11 mouse cellular contexts compared by ENCODE assay signal in the genomic region with DNA sequence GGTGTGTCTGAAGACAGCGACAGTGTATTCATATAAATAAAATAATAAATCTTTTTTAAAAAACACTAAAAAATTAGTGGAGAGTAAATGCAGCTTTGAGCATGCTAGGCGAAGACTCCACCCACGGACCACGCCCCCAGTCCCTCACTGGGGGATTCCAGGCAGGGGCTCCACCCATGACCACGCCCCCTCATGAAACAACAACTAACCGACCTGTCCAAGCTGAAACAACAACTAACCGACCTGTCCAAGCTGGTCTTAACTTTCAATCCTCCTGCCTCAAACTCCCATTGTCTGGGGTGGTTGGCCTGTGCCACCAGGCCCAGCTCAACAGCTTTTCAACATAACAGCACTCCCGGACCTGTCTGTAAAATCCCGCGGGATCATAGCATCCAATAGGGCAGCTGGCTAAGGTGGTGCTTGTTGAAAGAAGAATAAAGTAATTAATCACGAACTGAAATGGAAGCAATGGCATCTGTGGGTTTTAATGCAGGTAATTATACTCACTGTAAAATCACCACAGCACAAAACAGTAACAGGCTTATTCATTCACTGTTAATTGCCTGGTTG. TPM values are rescaled to one million over a fixed set of nuclear protein-coding genes. Genes with fewer than 3 reads are reported as not detected.
DNase-seq lines count a peak whose midpoint lies in the region; ATAC-seq and TF ChIP-seq lines count a peak whose summit lies in the region.
"Had no signal": no experiment of that assay in that cellular context is flagged by ENCODE, and none has a peak within 500 bp of the region (broad histone marks: within the 10 kb centered on the region; RNA-seq: fewer than 3 reads in every experiment).

No protein-coding gene starts in this region.

- no peak overlapping the region for H3K9ac ChIP-seq in CH12.LX (ENCODE audit: insufficient read depth, low read depth)
- H3K9ac ChIP-seq in forebrain, postnatal 0 days: no peak overlapping the region
- no peak overlapping the region for H3K9ac ChIP-seq in liver, embryonic 15.5 days

- WGBS in forebrain, postnatal 0 days: 31% methylated on average over 11 of the region's 11 CpGs
- WGBS in liver, embryonic 15.5 days (ENCODE audit: insufficient replicate concordance): 23% methylated on average over 11 of the region's 11 CpGs

- peaks cover 0 to 5% of the 10 kb centered on the region in 2 experiments; a peak in 2 of 4 replicates for H3K4me1 ChIP-seq in CH12.LX (ENCODE audit: control insufficient read depth in 1 of 2, insufficient read depth in 2 of 2)
- H3K4me1 ChIP-seq in forebrain, postnatal 0 days (ENCODE audit: insufficient read depth): peaks cover 8% of the 10 kb centered on the region
- peaks cover 59% of the 10 kb centered on the region for H3K4me1 ChIP-seq in liver, embryonic 15.5 days (replicated peaks)

- H3K9me3 ChIP-seq in CH12.LX (replicated peaks; ENCODE audit: low read length): no peaks in the 10 kb centered on the region
- H3K9me3 ChIP-seq in forebrain, postnatal 0 days (ENCODE audit: low read length): no peaks in the 10 kb centered on the region
- H3K9me3 ChIP-seq in liver, embryonic 15.5 days (replicated peaks): no peaks in the 10 kb centered on the region
- H3K9me3 ChIP-seq: G1E had no signal

- H3K4me2 ChIP-seq in CH12.LX (ENCODE audit: insufficient read depth, low read depth, poor library complexity, severe bottlenecking): no peak overlapping the region
- H3K4me2 ChIP-seq in forebrain, postnatal 0 days (ENCODE audit: low read depth): no peak overlapping the region
- H3K4me2 ChIP-seq in liver, embryonic 15.5 days: peak overlapping the region; percentile 40

- in situ Hi-C loops in CH12.LX (cut with MboI; ENCODE audit: low pct_ligation_motif_present, low pct_unique_long_range_greater_than_20kb, low sequenced_read_pairs): no loop called here

- H3K27ac ChIP-seq in CH12.LX (ENCODE audit: insufficient read depth, low read depth): no peak overlapping the region
- no peak overlapping the region for H3K27ac ChIP-seq in forebrain, postnatal 0 days (ENCODE audit: low read depth, low read length)
- peak overlapping the region; percentile 52 for H3K27ac ChIP-seq in liver, embryonic 15.5 days (replicated peaks)

- peak; percentile 27 for DNase-seq in gastrocnemius, adult 18-20 months (ENCODE audit: low spot score)
- DNase-seq in gastrocnemius, postnatal 10 days: no peak
- DNase-seq in CH12.LX (ENCODE audit: extremely low read depth) (peak; percentile 21), adipocyte (ENCODE audit: low spot score) (no peak)
- peak; percentile 27 for DNase-seq in forebrain, postnatal 0 days
- no peak for DNase-seq in thymus, postnatal 0 days (ENCODE audit: low spot score)
- no peak for DNase-seq in frontal cortex, adult 2 months (ENCODE audit: extremely low spot score in 1 of 2, low spot score in 1 of 2)

- peak; percentile 54 for ATAC-seq in forebrain, postnatal 0 days
- ATAC-seq in liver, embryonic 15.5 days (ENCODE audit: insufficient read depth): peak; percentile 61

- peaks cover 73% of the 10 kb centered on the region for H3K27me3 ChIP-seq in CH12.LX (replicated peaks)
- H3K27me3 ChIP-seq in forebrain, postnatal 0 days (ENCODE audit: insufficient read depth, low read length): no peaks in the 10 kb centered on the region
- no peaks in the 10 kb centered on the region for H3K27me3 ChIP-seq in liver, embryonic 15.5 days

- H3K4me3 ChIP-seq in CH12.LX (replicated peaks in 1 of 3; ENCODE audit: low read depth in 2 of 3, low read length in 2 of 3, poor library complexity in 1 of 3): no peak overlapping the region
- H3K4me3 ChIP-seq in forebrain, postnatal 0 days (ENCODE audit: low read depth, low read length): no peak overlapping the region
- H3K4me3 ChIP-seq in liver, embryonic 15.5 days (replicated peaks): peak overlapping the region; percentile 17

- TF ChIP-seq CTCF in CH12.LX (conservative IDR thresholded peaks at IDR 0.05 in 1 of 2, IDR thresholded peaks at IDR 0.05 in 1 of 2; ENCODE audit: low read depth in 2 of 2, low read length in 2 of 2): no peak
- no peak for TF ChIP-seq CTCF in forebrain, postnatal 0 days (IDR thresholded peaks at IDR 0.05; ENCODE audit: low read depth)

- no peaks in the 10 kb centered on the region for H3K79me2 ChIP-seq in CH12.LX (replicated peaks; ENCODE audit: control insufficient read depth, extremely low read depth, insufficient read depth, poor library complexity, severe bottlenecking)

- TF ChIP-seq RAD21 in CH12.LX (IDR thresholded peaks at IDR 0.05; ENCODE audit: low read depth, low read length): no peak

- dilution Hi-C loops in CH12.LX (cut with MboI; ENCODE audit: extremely low pct_ligation_motif_present, extremely low pct_unique_long_range_greater_than_20kb, low sequenced_read_pairs): no loop called here

- no peak for TF ChIP-seq POLR2A in CH12.LX (IDR thresholded peaks at IDR 0.05; ENCODE audit: low read depth, low read length)

- H3K36me3 ChIP-seq in CH12.LX (replicated peaks in 1 of 2; ENCODE audit: control insufficient read depth in 1 of 2, insufficient read depth in 1 of 2, low read length in 1 of 2): no peaks in the 10 kb centered on the region
- no peaks in the 10 kb centered on the region for H3K36me3 ChIP-seq in forebrain, postnatal 0 days (ENCODE audit: insufficient read depth)
- peaks cover 19% of the 10 kb centered on the region for H3K36me3 ChIP-seq in liver, embryonic 15.5 days (replicated peaks)

- TF ChIP-seq EP300 in CH12.LX (IDR thresholded peaks at IDR 0.05; ENCODE audit: low read length): no peak

TF ChIP-seq in CH12.LX, 34 proteins besides CTCF, POLR2A, EP300 and RAD21 (continues in another document):
- TF ChIP-seq ETS1 (conservative IDR thresholded peaks at IDR 0.05; ENCODE audit: low read depth, low read length): no peak
- TF ChIP-seq TBP (conservative IDR thresholded peaks at IDR 0.05; ENCODE audit: low read depth, low read length): no peak

RNA-seq across cellular contexts. Expression of a gene that starts 12.7 kb away (rescaled TPM):
- 1 to 10 TPM; 2.1 to 3.1 TPM for total RNA-seq in gastrocnemius, adult 18-20 months (2021)
- total RNA-seq in gastrocnemius, postnatal 10 days (2021): 1 to 10 TPM; 2.6 to 5.5 TPM
- total RNA-seq in CH12.LX (2012; rRNA removed) (0.46 and 1.1 TPM in 2 replicates), CH12.LX (2014; rRNA removed) (0.16 TPM in 1 of 2 replicates, not detected in the other)
- 0.34 and 0.35 TPM in 2 replicates for polyA plus RNA-seq in CH12.LX (2012; ENCODE audit: insufficient read length, low read depth)
- total RNA-seq in forebrain, postnatal 0 days (2014; rRNA removed): 2.4 and 3.6 TPM in 2 replicates
- polyA plus RNA-seq in forebrain, postnatal 0 days (2015; fragmentation: Nextera tagmentation; extraction: Ambion mirVana): 2.2 and 3.4 TPM in 2 replicates
- 11.9 and 14.6 TPM in 2 replicates for polyA plus RNA-seq in liver, embryonic 15.5 days (2015; fragmentation: Nextera tagmentation; extraction: Ambion mirVana)
- 3.0 and 3.2 TPM in 2 replicates for polyA plus RNA-seq in thymus, postnatal 0 days (2015; fragmentation: Nextera tagmentation; extraction: Ambion mirVana)
- 3.6 and 4.0 TPM in 2 replicates for polyA plus RNA-seq in frontal cortex, adult 2 months (2012; rRNA removed)

RNA-seq across cellular contexts. Expression of a gene that starts 48.1 kb away (rescaled TPM):
- under 1 TPM; 0.16 to 0.28 TPM for total RNA-seq in gastrocnemius, adult 18-20 months (2021)
- total RNA-seq in gastrocnemius, postnatal 10 days (2021): under 1 TPM; 0.19 to 0.20 TPM
- 0.71 and 0.93 TPM in 2 replicates for total RNA-seq in CH12.LX (2012; rRNA removed)
- 0.15 and 0.18 TPM in 2 replicates for total RNA-seq in CH12.LX (2014; rRNA removed)
- polyA plus RNA-seq in CH12.LX (2012; ENCODE audit: insufficient read length, low read depth): 1.3 and 1.6 TPM in 2 replicates
- total RNA-seq in forebrain, postnatal 0 days (2014; rRNA removed): 0.69 and 0.71 TPM in 2 replicates
- polyA plus RNA-seq in forebrain, postnatal 0 days (2015; fragmentation: Nextera tagmentation; extraction: Ambion mirVana): 0.14 and 0.25 TPM in 2 replicates
- polyA plus RNA-seq in liver, embryonic 15.5 days (2015; fragmentation: Nextera tagmentation; extraction: Ambion mirVana): 0.23 and 0.60 TPM in 2 replicates
- 0.40 and 0.68 TPM in 2 replicates for polyA plus RNA-seq in thymus, postnatal 0 days (2015; fragmentation: Nextera tagmentation; extraction: Ambion mirVana)
- 3.5 and 4.2 TPM in 2 replicates for polyA plus RNA-seq in frontal cortex, adult 2 months (2012; rRNA removed)

RNA-seq across cellular contexts. Expression of a gene that starts 53.6 kb away (rescaled TPM):
- 10 to 100 TPM; 14.4 to 14.9 TPM for total RNA-seq in gastrocnemius, adult 18-20 months (2021)
- total RNA-seq in gastrocnemius, postnatal 10 days (2021): 10 to 100 TPM; 17.3 to 21.1 TPM
- total RNA-seq in CH12.LX (2012; rRNA removed) (57.5 and 62.1 TPM in 2 replicates), CH12.LX (2014; rRNA removed) (32.0 and 35.8 TPM in 2 replicates)
- polyA plus RNA-seq in CH12.LX (2012; ENCODE audit: insufficient read length, low read depth): 54.3 and 57.7 TPM in 2 replicates
- 75.1 and 75.3 TPM in 2 replicates for total RNA-seq in forebrain, postnatal 0 days (2014; rRNA removed)
- polyA plus RNA-seq in forebrain, postnatal 0 days (2015; fragmentation: Nextera tagmentation; extraction: Ambion mirVana): 70.4 and 79.9 TPM in 2 replicates
- polyA plus RNA-seq in liver, embryonic 15.5 days (2015; fragmentation: Nextera tagmentation; extraction: Ambion mirVana): 12.5 and 14.4 TPM in 2 replicates
- 34.0 and 36.5 TPM in 2 replicates for polyA plus RNA-seq in thymus, postnatal 0 days (2015; fragmentation: Nextera tagmentation; extraction: Ambion mirVana)
- polyA plus RNA-seq in frontal cortex, adult 2 months (2012; rRNA removed): 145 and 149 TPM in 2 replicates

RNA-seq across cellular contexts. Expression of a gene that starts 56.1 kb away (rescaled TPM):
- not detected for total RNA-seq in gastrocnemius, adult 18-20 months (2021)
- not detected for total RNA-seq in gastrocnemius, postnatal 10 days (2021)
- total RNA-seq in CH12.LX (2012; rRNA removed): not detected in 2 replicates
- total RNA-seq in CH12.LX (2014; rRNA removed): not detected in 2 replicates
- polyA plus RNA-seq in CH12.LX (2012; ENCODE audit: insufficient read length, low read depth): not detected in 2 replicates
- total RNA-seq in forebrain, postnatal 0 days (2014; rRNA removed): not detected in 2 replicates
- polyA plus RNA-seq in forebrain, postnatal 0 days (2015; fragmentation: Nextera tagmentation; extraction: Ambion mirVana): not detected in 2 replicates
- not detected in 2 replicates for polyA plus RNA-seq in liver, embryonic 15.5 days (2015; fragmentation: Nextera tagmentation; extraction: Ambion mirVana)
- polyA plus RNA-seq in thymus, postnatal 0 days (2015; fragmentation: Nextera tagmentation; extraction: Ambion mirVana): not detected in 2 replicates
- 0.04 TPM in 1 of 2 replicates, not detected in the other for polyA plus RNA-seq in frontal cortex, adult 2 months (2012; rRNA removed)
- polyA plus RNA-seq: cortical plate, adult 2 months; G1E; neural tube, embryonic 14.5 days had no signal

RNA-seq across cellular contexts. Expression of a gene that starts 57.1 kb away (rescaled TPM):
- not detected for total RNA-seq in gastrocnemius, adult 18-20 months (2021)
- under 1 TPM in 1 of 2 experiments, not detected in 1; 0.11 TPM for total RNA-seq in gastrocnemius, postnatal 10 days (2021)
- total RNA-seq in CH12.LX (2012; rRNA removed) (0.08 TPM in 1 of 2 replicates, not detected in the other), CH12.LX (2014; rRNA removed) (not detected in 2 replicates)
- polyA plus RNA-seq in CH12.LX (2012; ENCODE audit: insufficient read length, low read depth): 0.29 and 0.35 TPM in 2 replicates
- total RNA-seq in forebrain, postnatal 0 days (2014; rRNA removed): 0.14 TPM in 1 of 2 replicates, not detected in the other
- 0.15 and 0.48 TPM in 2 replicates for polyA plus RNA-seq in forebrain, postnatal 0 days (2015; fragmentation: Nextera tagmentation; extraction: Ambion mirVana)
- 0.03 and 0.07 TPM in 2 replicates for polyA plus RNA-seq in liver, embryonic 15.5 days (2015; fragmentation: Nextera tagmentation; extraction: Ambion mirVana)
- 0.21 and 0.26 TPM in 2 replicates for polyA plus RNA-seq in thymus, postnatal 0 days (2015; fragmentation: Nextera tagmentation; extraction: Ambion mirVana)
- 0.12 and 0.15 TPM in 2 replicates for polyA plus RNA-seq in frontal cortex, adult 2 months (2012; rRNA removed)
- polyA plus RNA-seq: G1E had no signal

Comparison
In these comparisons a context has a peak if more than half of its experiments do, and no peak if none do; other contexts are left out.
1. DNase-seq: peak in gastrocnemius, adult 18-20 months (single experiment), CH12.LX (single experiment) and forebrain, postnatal 0 days (single experiment); none in gastrocnemius, postnatal 10 days (single experiment), adipocyte (single experiment), thymus, postnatal 0 days (single experiment) and frontal cortex, adult 2 months (0 of 2).